Mouse (Mus musculus): ENCODE measurements around the gene Pcdh9. TPM values are rescaled to one million over a fixed set of nuclear protein-coding genes. Genes with fewer than 3 reads are reported as not detected.
A peak's percentile ranks its signal among the peaks of the same experiment; 100 is the strongest.

The Pcdh9 gene
- polyA plus RNA-seq, 1 experiment from 2014 or later = 33.7 TPM

DNA sequence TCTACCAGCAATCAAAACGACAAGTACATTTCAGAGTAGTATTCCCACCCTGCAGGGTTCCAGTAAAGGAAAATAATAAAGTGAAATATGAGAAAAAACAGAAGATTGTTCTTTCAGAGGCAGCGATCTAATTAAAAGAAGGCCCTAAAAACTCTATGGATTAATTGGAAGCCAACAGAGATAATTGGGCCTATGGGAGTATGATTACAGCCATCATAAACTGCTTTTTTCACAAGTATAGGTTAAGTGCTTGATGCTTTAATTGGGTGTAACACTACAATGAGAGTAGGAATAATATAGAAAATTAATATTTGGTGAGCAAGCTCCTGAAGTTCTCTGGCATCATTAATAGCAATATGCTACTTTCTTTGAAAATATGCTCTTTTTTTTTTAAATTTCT, 448.6 kb downstream of the Pcdh9 start:
- no peaks in the 10 kb centered on the region for H3K36me3 ChIP-seq (ENCODE audit: control insufficient read depth, insufficient read depth, low read length)
- ATAC-seq (ENCODE audit: low read depth) (peak; percentile 72; the same call in 1 of the 2 replicates), DNase-seq (ENCODE audit: low spot score) (peak; percentile 15)
- no peak overlapping the region for H3K27ac ChIP-seq (replicated peaks; ENCODE audit: low read depth, low read length)
- H3K9me3 ChIP-seq (ENCODE audit: control insufficient read depth, low read length) = no peaks in the 10 kb centered on the region
- no peak overlapping the region for H3K9ac ChIP-seq (ENCODE audit: low read depth, low read length)
- H3K27me3 ChIP-seq (replicated peaks; ENCODE audit: control insufficient read depth, insufficient read depth, low read length) = no peaks in the 10 kb centered on the region
- H3K4me1 ChIP-seq (ENCODE audit: control insufficient read depth, insufficient read depth, low read length) = no peaks in the 10 kb centered on the region
- no peak overlapping the region for H3K4me2 ChIP-seq (ENCODE audit: low read depth, low read length)
- 76% methylated on average over 2 of the region's 2 CpGs for WGBS
- no peak overlapping the region for H3K4me3 ChIP-seq (ENCODE audit: low read depth, low read length)

DNA sequence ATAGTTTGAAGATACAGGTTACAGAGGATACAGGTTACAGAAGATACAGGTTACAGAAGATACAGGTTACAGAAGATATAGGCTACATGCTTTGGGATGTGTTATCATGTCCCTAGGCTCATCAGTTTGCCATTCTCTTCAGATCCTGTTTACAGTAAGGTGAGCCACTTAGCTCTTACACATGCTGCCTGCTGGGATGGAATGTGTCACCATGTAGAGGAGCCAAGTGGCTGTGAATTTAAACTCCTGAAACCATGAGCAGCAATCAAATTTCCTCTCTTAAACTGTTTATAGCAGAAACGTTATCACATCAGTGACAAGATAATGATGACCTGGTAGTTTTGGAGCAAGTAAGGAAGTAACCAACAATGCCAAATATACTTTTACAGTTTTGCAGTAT, 453.3 kb downstream of the Pcdh9 start:
- Histone ChIP-seq H3K27me3 (replicated peaks; ENCODE audit: control insufficient read depth, insufficient read depth, low read length) (no peaks in the 10 kb centered on the region), H3K4me3 (ENCODE audit: low read depth, low read length) (no peak overlapping the region), H3K9me3 (ENCODE audit: control insufficient read depth, low read length) (no peaks in the 10 kb centered on the region), H3K4me1 (ENCODE audit: control insufficient read depth, insufficient read depth, low read length) (no peaks in the 10 kb centered on the region), H3K36me3 (ENCODE audit: control insufficient read depth, insufficient read depth, low read length) (no peaks in the 10 kb centered on the region), H3K4me2 (ENCODE audit: low read depth, low read length) (no peak overlapping the region), H3K9ac (ENCODE audit: low read depth, low read length) (no peak overlapping the region), H3K27ac (replicated peaks; ENCODE audit: low read depth, low read length) (no peak overlapping the region)
- no peak for ATAC-seq (ENCODE audit: low read depth)
- DNase-seq (ENCODE audit: low spot score) = no peak
- WGBS = 75% methylated on average over 1 of the region's 1 CpGs

DNA sequence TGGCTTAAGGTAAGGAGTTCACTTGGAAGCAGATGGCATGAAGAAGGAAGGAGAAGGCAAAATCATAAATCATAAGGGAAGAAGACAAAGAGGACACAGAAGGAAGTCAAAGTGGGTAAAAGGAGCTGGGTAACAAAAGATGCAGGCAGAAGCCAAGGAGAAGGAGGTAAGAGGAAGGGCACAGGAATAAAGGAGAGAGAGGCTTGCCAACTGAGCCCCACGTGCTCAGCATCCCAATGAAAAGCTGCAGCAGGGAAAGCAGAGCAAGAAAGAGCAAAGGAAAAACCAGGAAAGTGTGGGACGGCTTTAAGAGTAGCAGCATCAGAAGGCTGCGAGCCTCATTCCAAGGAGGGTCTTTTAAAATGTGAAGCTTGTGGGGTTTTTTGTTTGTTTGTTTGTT, 473.7 kb downstream of the Pcdh9 start:
- H3K27ac ChIP-seq (replicated peaks; ENCODE audit: low read depth, low read length) = no peak overlapping the region
- H3K4me1 ChIP-seq (ENCODE audit: control insufficient read depth, insufficient read depth, low read length) = no peaks in the 10 kb centered on the region
- H3K4me3 ChIP-seq (ENCODE audit: low read depth, low read length) = no peak overlapping the region
- H3K9me3 ChIP-seq (ENCODE audit: control insufficient read depth, low read length) = no peaks in the 10 kb centered on the region
- H3K27me3 ChIP-seq (replicated peaks; ENCODE audit: control insufficient read depth, insufficient read depth, low read length) = no peaks in the 10 kb centered on the region
- DNase-seq (ENCODE audit: low spot score) (no peak), ATAC-seq (ENCODE audit: low read depth) (no peak)
- H3K36me3 ChIP-seq (ENCODE audit: control insufficient read depth, insufficient read depth, low read length) = no peaks in the 10 kb centered on the region
- H3K4me2 ChIP-seq (ENCODE audit: low read depth, low read length) = no peak overlapping the region
- H3K9ac ChIP-seq (ENCODE audit: low read depth, low read length) = no peak overlapping the region
- WGBS = 55% methylated on average over 3 of the region's 3 CpGs

DNA sequence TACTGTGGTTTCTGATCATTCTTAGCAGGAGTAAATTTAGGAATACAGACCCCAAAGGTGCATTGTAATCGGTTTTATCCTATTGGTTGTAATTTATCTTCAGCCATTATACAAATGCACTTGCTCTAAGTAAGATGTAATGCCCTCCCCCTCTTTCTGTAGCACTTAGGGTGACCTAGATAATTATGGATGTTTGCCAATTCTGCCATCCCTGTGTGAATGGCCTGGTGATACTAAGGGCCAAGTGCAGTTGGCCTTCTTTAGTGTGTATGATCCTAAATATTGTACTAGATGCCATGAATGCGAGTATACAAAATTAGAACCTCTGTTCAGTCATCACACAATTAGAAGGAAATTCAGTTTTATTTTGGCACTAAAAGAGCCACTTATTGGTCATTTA, 475.0 kb downstream of the Pcdh9 start:
- WGBS = 86% methylated on average over 2 of the region's 2 CpGs
- Histone ChIP-seq H3K27ac (replicated peaks; ENCODE audit: low read depth, low read length) (no peak overlapping the region), H3K4me3 (ENCODE audit: low read depth, low read length) (no peak overlapping the region), H3K9ac (ENCODE audit: low read depth, low read length) (no peak overlapping the region), H3K4me1 (ENCODE audit: control insufficient read depth, insufficient read depth, low read length) (no peaks in the 10 kb centered on the region), H3K4me2 (ENCODE audit: low read depth, low read length) (no peak overlapping the region), H3K9me3 (ENCODE audit: control insufficient read depth, low read length) (no peaks in the 10 kb centered on the region), H3K27me3 (replicated peaks; ENCODE audit: control insufficient read depth, insufficient read depth, low read length) (no peaks in the 10 kb centered on the region), H3K36me3 (ENCODE audit: control insufficient read depth, insufficient read depth, low read length) (no peaks in the 10 kb centered on the region)
- ATAC-seq (ENCODE audit: low read depth) (no peak), DNase-seq (ENCODE audit: low spot score) (no peak)

DNA sequence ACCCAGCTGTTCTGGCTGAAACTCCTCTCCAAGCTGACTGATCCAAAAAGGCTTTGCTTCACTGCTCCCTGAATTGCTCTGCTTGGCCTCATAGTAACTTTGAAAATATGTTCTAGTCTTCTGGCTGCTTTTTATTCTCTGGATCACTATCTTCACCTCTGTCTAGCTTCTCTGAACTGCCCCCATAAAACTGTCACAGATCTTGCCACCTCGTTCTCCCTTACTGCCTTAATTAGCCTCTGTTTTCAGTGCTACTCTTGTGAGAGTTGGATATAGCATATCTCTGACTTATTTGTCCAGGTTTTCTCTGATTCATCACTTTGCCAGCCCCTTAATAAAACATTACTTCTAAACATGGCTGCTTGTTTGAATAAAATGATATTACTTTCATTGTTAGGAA, 481.2 kb downstream of the Pcdh9 start:
- Histone ChIP-seq H3K36me3 (ENCODE audit: control insufficient read depth, insufficient read depth, low read length) (no peaks in the 10 kb centered on the region), H3K9ac (ENCODE audit: low read depth, low read length) (no peak overlapping the region), H3K4me2 (ENCODE audit: low read depth, low read length) (no peak overlapping the region), H3K27ac (replicated peaks; ENCODE audit: low read depth, low read length) (no peak overlapping the region), H3K27me3 (replicated peaks; ENCODE audit: control insufficient read depth, insufficient read depth, low read length) (no peaks in the 10 kb centered on the region), H3K4me1 (ENCODE audit: control insufficient read depth, insufficient read depth, low read length) (no peaks in the 10 kb centered on the region), H3K4me3 (ENCODE audit: low read depth, low read length) (no peak overlapping the region), H3K9me3 (ENCODE audit: control insufficient read depth, low read length) (no peaks in the 10 kb centered on the region)
- WGBS = 88% methylated on average over 1 of the region's 1 CpGs
- DNase-seq (ENCODE audit: low spot score) = no peak
- no peak for ATAC-seq (ENCODE audit: low read depth)

DNA sequence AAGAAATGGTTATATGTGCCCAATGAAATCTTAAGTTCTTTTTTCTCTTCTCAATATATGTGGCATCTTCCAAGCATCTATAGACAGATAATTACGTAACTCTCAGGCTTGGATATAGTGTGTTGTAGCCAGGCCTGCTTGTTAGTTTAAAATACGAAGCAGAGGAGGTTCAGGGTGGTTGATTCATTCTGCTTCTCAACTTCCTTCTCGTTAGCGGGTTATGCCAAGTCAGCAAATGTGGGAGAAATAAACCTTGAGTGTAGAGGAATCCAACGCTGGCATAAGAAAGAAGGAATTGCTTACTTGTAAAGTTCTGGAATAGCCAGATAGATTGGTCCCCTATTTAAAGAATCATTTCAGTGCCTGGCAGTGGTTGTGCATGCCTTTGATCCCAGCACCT, 482.7 kb downstream of the Pcdh9 start:
- H3K4me1 ChIP-seq (ENCODE audit: control insufficient read depth, insufficient read depth, low read length) = no peaks in the 10 kb centered on the region
- H3K9ac ChIP-seq (ENCODE audit: low read depth, low read length) = no peak overlapping the region
- no peak overlapping the region for H3K4me3 ChIP-seq (ENCODE audit: low read depth, low read length)
- no peaks in the 10 kb centered on the region for H3K9me3 ChIP-seq (ENCODE audit: control insufficient read depth, low read length)
- H3K4me2 ChIP-seq (ENCODE audit: low read depth, low read length) = no peak overlapping the region
- H3K27ac ChIP-seq (replicated peaks; ENCODE audit: low read depth, low read length) = no peak overlapping the region
- no peaks in the 10 kb centered on the region for H3K27me3 ChIP-seq (replicated peaks; ENCODE audit: control insufficient read depth, insufficient read depth, low read length)
- DNase-seq (ENCODE audit: low spot score) = no peak
- H3K36me3 ChIP-seq (ENCODE audit: control insufficient read depth, insufficient read depth, low read length) = no peaks in the 10 kb centered on the region
- WGBS = 88% methylated on average over 5 of the region's 5 CpGs
- ATAC-seq (ENCODE audit: low read depth) = no peak

DNA sequence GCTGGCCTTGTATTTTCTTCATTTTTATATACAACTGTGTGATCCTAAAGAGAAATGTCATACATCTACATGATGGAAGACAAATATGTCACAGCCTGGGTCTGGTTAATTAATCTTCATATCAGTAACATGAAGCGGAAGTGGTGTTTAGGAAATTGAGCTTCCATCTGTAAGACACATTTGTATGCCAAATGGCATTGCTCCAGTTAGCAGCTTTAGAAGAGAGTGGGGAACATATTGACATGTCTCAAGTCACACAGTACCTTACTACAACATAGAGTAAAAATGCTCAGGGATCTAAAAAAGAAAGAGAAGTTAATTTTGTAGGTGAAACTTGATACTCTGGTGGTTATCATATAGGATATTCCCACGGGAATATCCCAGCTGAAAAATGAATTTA, 505.4 kb downstream of the Pcdh9 start:
- H3K36me3 ChIP-seq (ENCODE audit: control insufficient read depth, insufficient read depth, low read length) = no peaks in the 10 kb centered on the region
- 72% methylated on average over 2 of the region's 2 CpGs for WGBS
- ATAC-seq (ENCODE audit: low read depth) = no peak
- no peak overlapping the region for H3K27ac ChIP-seq (replicated peaks; ENCODE audit: low read depth, low read length)
- no peak overlapping the region for H3K9ac ChIP-seq (ENCODE audit: low read depth, low read length)
- H3K4me2 ChIP-seq (ENCODE audit: low read depth, low read length) = no peak overlapping the region
- H3K4me1 ChIP-seq (ENCODE audit: control insufficient read depth, insufficient read depth, low read length) = no peaks in the 10 kb centered on the region; the same call in 1 of the 2 replicates
- H3K4me3 ChIP-seq (ENCODE audit: low read depth, low read length) = no peak overlapping the region
- DNase-seq (ENCODE audit: low spot score) = peak; percentile 12
- no peaks in the 10 kb centered on the region for H3K9me3 ChIP-seq (ENCODE audit: control insufficient read depth, low read length)
- H3K27me3 ChIP-seq (replicated peaks; ENCODE audit: control insufficient read depth, insufficient read depth, low read length) = no peaks in the 10 kb centered on the region

DNA sequence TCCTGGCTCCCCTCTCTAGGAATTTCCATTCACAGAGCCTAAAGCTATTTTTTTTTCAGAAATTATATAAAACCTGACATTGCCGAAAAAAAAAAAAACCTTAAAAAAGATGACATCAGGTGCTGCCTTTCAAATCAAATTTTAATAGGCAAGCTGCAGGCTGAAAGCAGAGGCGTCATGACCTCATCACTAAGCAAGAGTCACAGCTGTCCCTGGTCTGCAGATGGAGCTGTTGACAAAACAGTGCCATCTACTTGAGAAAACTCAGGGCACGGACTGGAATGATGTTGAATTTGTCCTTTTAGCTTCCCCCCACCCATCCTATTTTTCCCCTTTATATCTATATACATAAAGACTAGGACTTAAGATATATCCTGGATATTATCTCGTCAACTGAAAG, 509.3 kb downstream of the Pcdh9 start:
- Histone ChIP-seq H3K4me1 (ENCODE audit: control insufficient read depth, insufficient read depth, low read length) (no peaks in the 10 kb centered on the region; the same call in 1 of the 2 replicates), H3K36me3 (ENCODE audit: control insufficient read depth, insufficient read depth, low read length) (no peaks in the 10 kb centered on the region), H3K27me3 (replicated peaks; ENCODE audit: control insufficient read depth, insufficient read depth, low read length) (no peaks in the 10 kb centered on the region), H3K27ac (replicated peaks; ENCODE audit: low read depth, low read length) (no peak overlapping the region), H3K9ac (ENCODE audit: low read depth, low read length) (no peak overlapping the region), H3K9me3 (ENCODE audit: control insufficient read depth, low read length) (no peaks in the 10 kb centered on the region), H3K4me3 (ENCODE audit: low read depth, low read length) (no peak overlapping the region), H3K4me2 (ENCODE audit: low read depth, low read length) (no peak overlapping the region)
- peak; percentile 57; the same call in 1 of the 2 replicates for ATAC-seq (ENCODE audit: low read depth)
- DNase-seq (ENCODE audit: low spot score) = peak; percentile 64
- 40% methylated on average over 4 of the region's 4 CpGs for WGBS

DNA sequence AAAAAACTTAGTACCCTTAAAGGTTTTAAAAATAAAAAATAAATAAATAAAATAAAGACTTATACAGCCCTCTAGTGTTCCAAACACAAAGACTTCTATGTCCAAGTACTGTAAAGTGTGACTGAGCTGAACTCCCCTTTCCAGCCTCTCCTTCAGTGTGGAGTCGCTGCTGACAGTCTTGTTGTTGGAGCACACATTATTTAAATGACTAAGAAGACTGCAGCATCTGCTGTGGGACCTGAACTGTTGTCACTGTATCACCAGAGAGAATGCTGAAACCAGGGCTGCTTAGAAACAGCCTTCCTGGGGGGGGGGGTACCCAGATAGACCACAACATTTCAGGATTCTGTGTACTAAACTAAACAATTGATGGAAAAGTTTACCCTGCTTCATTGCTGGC, 509.7 kb downstream of the Pcdh9 start:
- H3K36me3 ChIP-seq (ENCODE audit: control insufficient read depth, insufficient read depth, low read length) = no peaks in the 10 kb centered on the region
- DNase-seq (ENCODE audit: low spot score) (peak; percentile 41), ATAC-seq (ENCODE audit: low read depth) (no peak; the same call in 1 of the 2 replicates)

More for the DNA sequence above, 509.7 kb downstream of the Pcdh9 start:
- no peak overlapping the region for H3K9ac ChIP-seq (ENCODE audit: low read depth, low read length)
- H3K4me1 ChIP-seq (ENCODE audit: control insufficient read depth, insufficient read depth, low read length) = no peaks in the 10 kb centered on the region; the same call in 1 of the 2 replicates
- H3K27ac ChIP-seq (replicated peaks; ENCODE audit: low read depth, low read length) = no peak overlapping the region
- no peaks in the 10 kb centered on the region for H3K27me3 ChIP-seq (replicated peaks; ENCODE audit: control insufficient read depth, insufficient read depth, low read length)
- 48% methylated on average over 1 of the region's 1 CpGs for WGBS
- no peak overlapping the region for H3K4me2 ChIP-seq (ENCODE audit: low read depth, low read length)
- no peak overlapping the region for H3K4me3 ChIP-seq (ENCODE audit: low read depth, low read length)
- H3K9me3 ChIP-seq (ENCODE audit: control insufficient read depth, low read length) = no peaks in the 10 kb centered on the region

All from embryonic facial prominence, embryonic 14.5 days (tissue).